Mouse (Mus musculus): ENCODE results near the gene Clhc1. TPM values are rescaled to one million over a fixed set of nuclear protein-coding genes. Genes with fewer than 3 reads are reported as not detected.
A peak's percentile ranks its signal among the peaks of the same experiment; 100 is the strongest.

Gene Clhc1
- not detected in 2 replicates for polyA plus RNA-seq (2015; fragmentation: Nextera tagmentation; extraction: Ambion mirVana)

GRCm38 (mm10) chr11:29547752-29548503, at the start of gene Clhc1, which contains the start of gene Rps27a:
Clhc1 (plus strand) TSS chr11:29547950.
Rps27a (minus strand) TSS chr11:29548109.
- Histone ChIP-seq H3K9ac (replicated peaks) (peak within 1 kb of the TSS; percentile 92), H3K4me3 (ENCODE audit: low read depth, low read length) (peak within 1 kb of the TSS; percentile 89), H3K36me3 (replicated peaks; ENCODE audit: insufficient read depth, low read length) (peaks cover 26% of the 10 kb centered on the region), H3K9me3 (ENCODE audit: low read length) (no peaks in the 10 kb centered on the region), H3K4me2 (ENCODE audit: low read depth, low read length) (peak within 1 kb of the TSS; percentile 81), H3K27me3 (ENCODE audit: insufficient read depth, low read length) (no peaks in the 10 kb centered on the region), H3K27ac (ENCODE audit: low read depth) (peak within 1 kb of the TSS; percentile 70), H3K4me1 (ENCODE audit: insufficient read depth) (peaks cover 16% of the 10 kb centered on the region)
- under 1% methylated on average over 46 of the region's 46 CpGs for WGBS (ENCODE audit: insufficient replicate concordance)
- ATAC-seq (peak; percentile 98), DNase-seq (peak; percentile 95)
- TF ChIP-seq EP300 (IDR thresholded peaks at IDR 0.05; ENCODE audit: low read depth) (peak; percentile 81; the same call in 1 of the 2 replicates), CTCF (IDR thresholded peaks at IDR 0.05; ENCODE audit: low read depth) (0 out of 2 replicates have a peak, but pooled peaks have one; percentile 17)

- peaks cover 6% of the 10 kb centered on the region for H3K36me3 ChIP-seq (replicated peaks; ENCODE audit: insufficient read depth, low read length)
- ATAC-seq (peak; percentile 44), DNase-seq (no peak)
- peak; percentile 92 for TF ChIP-seq EP300 (IDR thresholded peaks at IDR 0.05; ENCODE audit: low read depth)
- TF ChIP-seq CTCF (IDR thresholded peaks at IDR 0.05; ENCODE audit: low read depth), result no peak
- H3K4me2 ChIP-seq (ENCODE audit: low read depth, low read length), result no peak overlapping the region
- 72% methylated on average over 10 of the region's 10 CpGs for WGBS (ENCODE audit: insufficient replicate concordance)
- H3K4me3 ChIP-seq (ENCODE audit: low read depth, low read length), result no peak overlapping the region
- no peak overlapping the region for H3K9ac ChIP-seq (replicated peaks)
- no peak overlapping the region for H3K27ac ChIP-seq (ENCODE audit: low read depth)
- H3K9me3 ChIP-seq (ENCODE audit: low read length), result no peaks in the 10 kb centered on the region
- no peaks in the 10 kb centered on the region for H3K27me3 ChIP-seq (ENCODE audit: insufficient read depth, low read length)
- H3K4me1 ChIP-seq (ENCODE audit: insufficient read depth), result no peaks in the 10 kb centered on the region
Observed at GRCm38 (mm10) chr11:29503948-29504893, 43.5 kb upstream of the Clhc1 start.

GRCm38 (mm10) chr11:29504899-29505625, 42.7 kb upstream of the Clhc1 start:
- no peak for ATAC-seq
- TF ChIP-seq CTCF (IDR thresholded peaks at IDR 0.05; ENCODE audit: low read depth) (no peak), EP300 (IDR thresholded peaks at IDR 0.05; ENCODE audit: low read depth) (no peak)
- 58% methylated on average over 2 of the region's 2 CpGs for WGBS (ENCODE audit: insufficient replicate concordance)

GRCm38 (mm10) chr11:29509421-29509820, 38.3 kb upstream of the Clhc1 start:
- Histone ChIP-seq H3K4me2 (ENCODE audit: low read depth, low read length) (no peak overlapping the region), H3K36me3 (replicated peaks; ENCODE audit: insufficient read depth, low read length) (peaks cover 12% of the 10 kb centered on the region), H3K9ac (replicated peaks) (no peak overlapping the region), H3K9me3 (ENCODE audit: low read length) (no peaks in the 10 kb centered on the region), H3K27me3 (ENCODE audit: insufficient read depth, low read length) (no peaks in the 10 kb centered on the region), H3K4me1 (ENCODE audit: insufficient read depth) (0 out of 2 replicates have a peak, but pooled peaks cover 3% of the 10 kb centered on the region), H3K27ac (ENCODE audit: low read depth) (no peak overlapping the region), H3K4me3 (ENCODE audit: low read depth, low read length) (no peak overlapping the region)
- WGBS (ENCODE audit: insufficient replicate concordance), result 97% methylated on average over 1 of the region's 1 CpGs
- TF ChIP-seq CTCF (IDR thresholded peaks at IDR 0.05; ENCODE audit: low read depth) (no peak), EP300 (IDR thresholded peaks at IDR 0.05; ENCODE audit: low read depth) (no peak)
- ATAC-seq (no peak), DNase-seq (no peak)

More at GRCm38 (mm10) chr11:29504899-29505625, 42.7 kb upstream of the Clhc1 start:
- H3K4me3 ChIP-seq (ENCODE audit: low read depth, low read length), result no peak overlapping the region
- H3K36me3 ChIP-seq (replicated peaks; ENCODE audit: insufficient read depth, low read length), result peaks cover 6% of the 10 kb centered on the region
- H3K27ac ChIP-seq (ENCODE audit: low read depth), result no peak overlapping the region
- no peaks in the 10 kb centered on the region for H3K4me1 ChIP-seq (ENCODE audit: insufficient read depth)
- no peaks in the 10 kb centered on the region for H3K9me3 ChIP-seq (ENCODE audit: low read length)
- no peaks in the 10 kb centered on the region for H3K27me3 ChIP-seq (ENCODE audit: insufficient read depth, low read length)
- H3K9ac ChIP-seq (replicated peaks), result no peak overlapping the region
- DNase-seq, result no peak
- no peak overlapping the region for H3K4me2 ChIP-seq (ENCODE audit: low read depth, low read length)

GRCm38 (mm10) chr11:29512818-29513535, 34.8 kb upstream of the Clhc1 start:
- H3K27ac ChIP-seq (ENCODE audit: low read depth), result no peak overlapping the region

More at GRCm38 (mm10) chr11:29512818-29513535, 34.8 kb upstream of the Clhc1 start:
- Histone ChIP-seq H3K4me2 (ENCODE audit: low read depth, low read length) (0 out of 2 replicates have a peak overlapping the region, but pooled peaks have one; percentile 70), H3K9me3 (ENCODE audit: low read length) (no peaks in the 10 kb centered on the region), H3K4me1 (ENCODE audit: insufficient read depth) (0 out of 2 replicates have a peak, but pooled peaks cover 3% of the 10 kb centered on the region), H3K4me3 (ENCODE audit: low read depth, low read length) (no peak overlapping the region), H3K27me3 (ENCODE audit: insufficient read depth, low read length) (no peaks in the 10 kb centered on the region), H3K9ac (replicated peaks) (no peak overlapping the region), H3K36me3 (replicated peaks; ENCODE audit: insufficient read depth, low read length) (peaks cover 12% of the 10 kb centered on the region; the same call in 1 of the 2 replicates)
- no peak for DNase-seq
- WGBS (ENCODE audit: insufficient replicate concordance), result 77% methylated on average over 4 of the region's 4 CpGs
- TF ChIP-seq EP300 (IDR thresholded peaks at IDR 0.05; ENCODE audit: low read depth), result no peak
- TF ChIP-seq CTCF (IDR thresholded peaks at IDR 0.05; ENCODE audit: low read depth), result no peak
- no peak for ATAC-seq
